Mouse (Mus musculus) forebrain, embryonic 10.5 days (tissue): Measurements from ENCODE around the gene Cldn11. TPM values are rescaled to one million over a fixed set of nuclear protein-coding genes. Genes with fewer than 3 reads are reported as not detected.

ENCODE experiments used
- polyA plus RNA-seq: library from polyadenylated mRNA; unstranded; fragments of >200 nt; fragmentation: Nextera tagmentation; extraction: Ambion mirVana; gene quantifications from 2 replicates; pipeline ENCODE4 v1.2.1, GENCODE M21; 2016

Gene Cldn11
- polyA plus RNA-seq, 1 experiment from 2014 or later: 9.0 TPM

Other genes starting within 250 kb of the Cldn11 start
- gene Phc3, start 180.5 kb upstream of the Cldn11 start, polyA plus RNA-seq: 4.7 and 5.9 TPM in 2 replicates
- 37.7 and 39.2 TPM in 2 replicates for gene Prkci, start 154.2 kb upstream of the Cldn11 start, polyA plus RNA-seq
- 24.2 and 25.5 TPM in 2 replicates for gene Skil, start 54.9 kb upstream of the Cldn11 start, polyA plus RNA-seq
- 0.19 and 0.23 TPM in 2 replicates for gene Slc7a14, start 160.5 kb downstream of the Cldn11 start, polyA plus RNA-seq